In genomic region chr10:60156016-60156415, GRCm38 (mm10) we compare ENCODE assay signal across 17 mouse cellular contexts.
"Had no signal": no experiment of that assay in that cellular context is flagged by ENCODE, and none has a peak within 500 bp of the region (broad histone marks: within the 10 kb centered on the region; RNA-seq: fewer than 3 reads in every experiment).

No protein-coding gene starts in this region.

- H3K36me3 ChIP-seq: liver, embryonic 13.5 days; neural tube, embryonic 12.5 days; neural tube, embryonic 15.5 days had no signal

- H3K4me3 ChIP-seq: layer of hippocampus, adult 2 months; liver, embryonic 13.5 days; neural tube, embryonic 12.5 days; neural tube, embryonic 15.5 days had no signal

- DNase-seq: kidney, adult 2 months; kidney, postnatal 25 days; layer of hippocampus, adult 9-11 months; liver, embryonic 13.5 days; lung, adult 2 months; lung, postnatal 14 days; lung, postnatal 4 days; midbrain, embryonic 14.5 days; right cerebral cortex, adult 18-20 months; right cerebral cortex, postnatal 14 days; spleen, adult 18-20 months; thymus, postnatal 25 days had no signal

- H3K4me2 ChIP-seq: liver, embryonic 13.5 days; midbrain, embryonic 11.5 days; neural tube, embryonic 12.5 days; neural tube, embryonic 15.5 days had no signal

- H3K27ac ChIP-seq: kidney, postnatal 0 days; layer of hippocampus, adult 2 months; liver, embryonic 13.5 days; neural tube, embryonic 12.5 days; neural tube, embryonic 15.5 days had no signal

- H3K9me3 ChIP-seq: liver, embryonic 13.5 days; neural tube, embryonic 12.5 days; neural tube, embryonic 15.5 days had no signal

- H3K4me1 ChIP-seq: liver, embryonic 13.5 days had no signal

- H3K9ac ChIP-seq: liver, embryonic 13.5 days; neural tube, embryonic 12.5 days; neural tube, embryonic 15.5 days had no signal

- H3K27me3 ChIP-seq: liver, embryonic 13.5 days; neural tube, embryonic 12.5 days; neural tube, embryonic 15.5 days had no signal
